Mouse (Mus musculus): ENCODE measurements at regions not wholly inside any gene's neighbourhood (a gene's known extent, or its start where the extent isn't known, plus 50 kb on each side); places are given as distances from the start of the nearest gene placed in this dataset.

DNA sequence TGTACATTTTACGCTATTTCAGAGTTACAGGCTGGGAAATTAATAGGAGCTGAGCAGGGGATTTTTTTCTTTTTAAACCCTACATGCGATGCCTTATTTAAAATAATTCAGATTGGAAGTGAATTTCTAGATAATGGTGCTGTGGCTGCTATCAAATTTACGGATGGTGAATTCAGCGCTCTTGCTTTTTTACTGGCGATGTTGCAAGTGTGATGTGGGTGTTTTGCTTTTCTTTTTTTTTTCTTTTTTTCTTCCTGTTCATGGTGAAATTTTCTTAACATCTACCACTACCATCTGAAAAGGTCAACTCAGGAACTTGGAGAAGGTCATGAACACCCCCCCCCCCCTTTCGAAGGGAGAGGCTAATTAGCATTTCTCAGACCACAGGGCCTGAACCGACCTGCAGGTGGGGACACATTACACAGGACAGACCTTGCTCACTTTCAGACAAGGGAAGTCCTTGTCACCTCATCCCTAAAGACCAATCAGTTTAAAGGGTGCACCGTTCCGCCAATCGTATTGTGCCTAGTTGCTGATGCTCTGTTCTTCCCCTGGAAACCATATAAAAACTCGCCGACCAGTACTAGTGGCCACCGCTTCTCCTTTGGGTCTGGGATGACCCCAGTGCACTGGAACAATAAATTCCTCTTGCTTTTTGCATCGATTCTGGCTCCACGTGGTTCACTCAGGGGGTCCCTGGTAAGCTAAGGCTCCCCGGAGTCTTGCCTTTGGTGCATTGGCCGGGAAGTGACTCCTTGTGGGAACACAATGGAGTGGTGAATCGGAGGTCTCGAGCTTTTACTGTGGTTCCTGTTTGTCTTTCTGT is 95.0 kb upstream of the Fbxo11 start:
- H3K27ac ChIP-seq (ENCODE audit: insufficient read depth, low read depth, low read length): no peak overlapping the region
- H3K27me3 ChIP-seq (ENCODE audit: control insufficient read depth, insufficient read depth, low read length): no peaks in the 10 kb centered on the region
- no peaks in the 10 kb centered on the region for H3K36me3 ChIP-seq (ENCODE audit: control insufficient read depth, insufficient read depth, low read length)
- 67% methylated on average over 19 of the region's 19 CpGs for WGBS
- no peak overlapping the region for H3K4me3 ChIP-seq (ENCODE audit: low read depth, low read length)
- TF ChIP-seq POLR2A (IDR thresholded peaks at IDR 0.05; ENCODE audit: low read depth, low read length): no peak
- no peak for TF ChIP-seq CTCF (IDR thresholded peaks at IDR 0.05; ENCODE audit: extremely low read depth, insufficient read length, insufficient replicate concordance, low read depth, low read length)
- H3K4me1 ChIP-seq (ENCODE audit: control insufficient read depth, insufficient read depth, insufficient read length, low read length): no peaks in the 10 kb centered on the region

DNA sequence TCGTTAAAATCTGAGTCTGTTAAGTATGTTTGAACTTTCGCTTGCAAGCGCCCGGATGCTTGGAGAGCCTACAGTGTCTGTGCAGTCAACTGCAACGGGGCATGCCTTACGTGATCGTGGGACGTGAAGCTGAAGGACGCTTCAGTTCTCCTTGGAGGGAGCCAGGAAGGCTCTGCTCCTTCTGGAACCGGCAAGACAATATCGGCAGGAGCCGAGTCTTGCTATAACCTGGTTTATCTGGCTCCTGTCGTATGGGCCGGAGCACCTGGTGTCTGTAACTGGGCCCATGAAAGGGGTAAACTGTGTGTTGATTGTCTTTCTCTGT is 95.5 kb upstream of the Fbxo11 start:
- Histone ChIP-seq H3K36me3 (ENCODE audit: control insufficient read depth, insufficient read depth, low read length) (no peaks in the 10 kb centered on the region), H3K27me3 (ENCODE audit: control insufficient read depth, insufficient read depth, low read length) (no peaks in the 10 kb centered on the region), H3K4me3 (ENCODE audit: low read depth, low read length) (no peak overlapping the region), H3K27ac (ENCODE audit: insufficient read depth, low read depth, low read length) (no peak overlapping the region), H3K4me1 (ENCODE audit: control insufficient read depth, insufficient read depth, insufficient read length, low read length) (no peaks in the 10 kb centered on the region)
- 78% methylated on average over 14 of the region's 14 CpGs for WGBS
- no peak for TF ChIP-seq POLR2A (IDR thresholded peaks at IDR 0.05; ENCODE audit: low read depth, low read length)

DNA sequence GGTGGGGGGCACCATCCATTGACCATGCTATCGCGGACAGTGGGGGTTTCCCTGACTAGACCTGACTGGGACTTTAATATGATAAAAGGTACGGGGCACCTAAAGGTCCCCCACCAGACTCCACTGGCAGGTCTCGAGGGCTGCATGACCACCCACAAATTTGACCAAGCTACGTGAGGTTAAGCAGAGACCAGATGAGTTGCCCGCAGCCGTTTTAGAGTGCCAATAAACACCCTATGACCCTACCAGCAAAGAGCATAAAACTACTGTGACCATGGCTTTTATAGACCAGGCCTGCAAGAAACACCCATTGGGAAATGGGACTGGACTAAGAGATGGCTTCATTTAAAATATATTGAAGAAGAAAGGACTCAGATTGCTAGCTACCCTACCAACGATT is 96.7 kb upstream of the Fbxo11 start:
- WGBS: 96% methylated on average over 8 of the region's 8 CpGs
- no peak for TF ChIP-seq CTCF (IDR thresholded peaks at IDR 0.05; ENCODE audit: extremely low read depth, insufficient read length, insufficient replicate concordance, low read depth, low read length)
- TF ChIP-seq POLR2A (IDR thresholded peaks at IDR 0.05; ENCODE audit: low read depth, low read length): no peak
- Histone ChIP-seq H3K27ac (ENCODE audit: insufficient read depth, low read depth, low read length) (no peak overlapping the region), H3K36me3 (ENCODE audit: control insufficient read depth, insufficient read depth, low read length) (no peaks in the 10 kb centered on the region), H3K27me3 (ENCODE audit: control insufficient read depth, insufficient read depth, low read length) (no peaks in the 10 kb centered on the region), H3K4me3 (ENCODE audit: low read depth, low read length) (no peak overlapping the region), H3K4me1 (ENCODE audit: control insufficient read depth, insufficient read depth, insufficient read length, low read length) (no peaks in the 10 kb centered on the region)

DNA sequence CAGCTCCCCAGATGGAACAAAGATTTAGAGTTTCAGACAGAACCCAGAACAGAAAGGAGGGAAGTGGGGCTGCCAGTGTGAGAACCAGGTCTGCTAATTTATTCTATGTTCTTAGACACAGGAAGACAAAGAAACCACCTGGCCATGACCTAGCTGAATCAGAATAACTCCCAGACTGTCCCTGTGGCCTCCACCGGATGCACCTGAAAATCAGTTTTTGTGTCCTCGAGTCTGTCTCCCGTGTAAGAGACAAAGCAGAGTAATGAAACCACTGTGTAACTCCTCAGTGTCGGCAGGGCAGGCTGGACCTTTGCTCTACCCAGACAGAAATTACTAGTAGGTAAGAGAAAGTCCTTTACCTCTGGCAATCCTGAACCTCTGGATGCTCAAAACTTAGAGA is 99.7 kb upstream of the Fbxo11 start:
- WGBS: 75% methylated on average over 4 of the region's 4 CpGs
- H3K27me3 ChIP-seq (ENCODE audit: control insufficient read depth, insufficient read depth, low read length): no peaks in the 10 kb centered on the region
- no peak overlapping the region for H3K27ac ChIP-seq (ENCODE audit: insufficient read depth, low read depth, low read length)
- H3K4me1 ChIP-seq (ENCODE audit: control insufficient read depth, insufficient read depth, insufficient read length, low read length): no peaks in the 10 kb centered on the region
- no peaks in the 10 kb centered on the region for H3K36me3 ChIP-seq (ENCODE audit: control insufficient read depth, insufficient read depth, low read length)
- no peak overlapping the region for H3K4me3 ChIP-seq (ENCODE audit: low read depth, low read length)
- TF ChIP-seq CTCF (IDR thresholded peaks at IDR 0.05; ENCODE audit: extremely low read depth, insufficient read length, insufficient replicate concordance, low read depth, low read length) (no peak), POLR2A (IDR thresholded peaks at IDR 0.05; ENCODE audit: low read depth, low read length) (no peak)

DNA sequence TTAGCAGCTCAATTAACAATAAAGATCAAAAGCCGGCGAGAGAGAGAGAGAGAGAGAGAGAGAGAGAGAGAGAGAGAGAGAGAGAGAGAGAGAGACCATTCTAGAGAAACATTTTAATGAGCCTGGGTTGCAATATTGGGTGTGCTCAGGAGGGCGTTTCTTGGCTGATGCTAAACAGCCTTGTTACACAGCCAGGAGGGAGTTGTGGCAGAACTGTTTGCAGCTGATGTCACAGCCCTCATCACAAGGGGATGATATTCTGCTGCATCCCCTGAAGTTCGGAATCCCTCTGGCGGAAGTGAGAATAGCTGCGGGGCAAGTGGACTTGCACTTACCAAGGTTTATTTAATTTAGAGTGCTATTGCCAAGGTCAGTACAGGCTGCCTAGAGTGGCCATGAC is 100.7 kb upstream of the Fbxo11 start:
- Histone ChIP-seq H3K27ac (ENCODE audit: insufficient read depth, low read depth, low read length) (no peak overlapping the region), H3K36me3 (ENCODE audit: control insufficient read depth, insufficient read depth, low read length) (no peaks in the 10 kb centered on the region), H3K4me3 (ENCODE audit: low read depth, low read length) (no peak overlapping the region), H3K4me1 (ENCODE audit: control insufficient read depth, insufficient read depth, insufficient read length, low read length) (no peaks in the 10 kb centered on the region), H3K27me3 (ENCODE audit: control insufficient read depth, insufficient read depth, low read length) (no peaks in the 10 kb centered on the region)
- TF ChIP-seq POLR2A (IDR thresholded peaks at IDR 0.05; ENCODE audit: low read depth, low read length) (no peak), CTCF (IDR thresholded peaks at IDR 0.05; ENCODE audit: extremely low read depth, insufficient read length, insufficient replicate concordance, low read depth, low read length) (no peak)
- WGBS: 83% methylated on average over 6 of the region's 6 CpGs

DNA sequence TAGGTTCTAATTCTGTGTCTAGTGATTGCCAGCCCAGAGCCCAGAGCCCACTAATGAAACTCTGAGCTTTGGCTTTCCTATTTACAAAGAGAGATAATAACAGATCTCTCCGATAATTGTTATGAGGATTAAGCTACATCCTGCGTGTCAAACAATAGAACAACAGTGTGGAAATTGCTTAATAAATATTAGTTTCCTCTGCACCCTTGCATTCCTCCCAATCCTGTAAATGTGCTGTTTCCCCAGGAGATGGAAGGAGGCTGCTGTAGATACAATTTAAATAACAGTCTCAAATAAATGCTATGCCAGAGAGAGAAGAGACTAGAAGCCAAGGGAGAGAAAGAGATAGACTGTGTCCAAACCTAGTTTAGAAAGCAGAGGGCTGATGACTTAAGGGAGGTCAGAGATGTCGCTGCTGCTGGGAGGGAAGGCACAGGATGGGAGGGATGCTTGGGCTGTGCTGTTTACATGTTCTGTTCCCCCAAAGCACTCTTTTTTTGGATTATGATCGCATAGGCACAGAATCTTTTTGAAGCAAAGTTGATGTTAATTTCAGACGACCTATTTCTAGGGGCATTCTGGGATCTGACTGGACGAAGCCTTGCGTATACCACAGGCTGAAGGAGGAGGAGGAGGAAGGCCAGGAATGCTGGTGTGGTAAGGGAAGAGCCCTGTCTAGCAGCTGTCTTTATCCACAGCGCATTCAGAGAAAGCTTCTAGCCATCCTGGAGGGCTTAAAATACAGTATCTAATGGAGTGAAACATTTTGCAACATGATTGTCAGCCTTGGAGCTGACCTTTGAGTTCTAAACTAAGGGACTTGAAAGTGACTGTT is 103.4 kb upstream of the Fbxo11 start:
- H3K4me3 ChIP-seq (ENCODE audit: low read depth, low read length): no peak overlapping the region
- 63% methylated on average over 8 of the region's 8 CpGs for WGBS
- TF ChIP-seq POLR2A (IDR thresholded peaks at IDR 0.05; ENCODE audit: low read depth, low read length) (no peak), CTCF (IDR thresholded peaks at IDR 0.05; ENCODE audit: extremely low read depth, insufficient read length, insufficient replicate concordance, low read depth, low read length) (no peak)
- H3K36me3 ChIP-seq (ENCODE audit: control insufficient read depth, insufficient read depth, low read length): no peaks in the 10 kb centered on the region
- H3K27ac ChIP-seq (ENCODE audit: insufficient read depth, low read depth, low read length): no peak overlapping the region
- no peaks in the 10 kb centered on the region for H3K27me3 ChIP-seq (ENCODE audit: control insufficient read depth, insufficient read depth, low read length)
- H3K4me1 ChIP-seq (ENCODE audit: control insufficient read depth, insufficient read depth, insufficient read length, low read length): no peaks in the 10 kb centered on the region

DNA sequence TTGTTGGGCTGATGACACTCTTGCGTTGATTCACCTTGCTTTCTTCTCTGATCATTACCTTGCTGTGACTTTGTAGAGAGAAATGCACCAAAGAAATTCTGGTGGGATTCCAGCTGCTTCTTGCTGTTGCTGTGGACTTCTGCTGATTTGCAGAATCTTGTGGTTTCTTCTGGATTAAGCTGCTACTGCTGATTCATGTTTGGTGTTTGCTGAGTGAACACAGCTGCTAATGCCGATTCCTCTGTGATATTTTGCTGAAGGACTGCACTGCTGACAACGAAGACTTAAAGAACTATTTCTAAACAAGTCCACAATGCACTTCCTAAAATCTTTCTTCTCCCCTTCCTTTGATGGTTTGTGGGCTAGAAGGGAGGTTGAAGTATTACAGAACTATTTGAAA is 106.5 kb upstream of the Fbxo11 start:
- no peak overlapping the region for H3K27ac ChIP-seq (ENCODE audit: insufficient read depth, low read depth, low read length)
- no peak overlapping the region for H3K4me3 ChIP-seq (ENCODE audit: low read depth, low read length)
- TF ChIP-seq POLR2A (IDR thresholded peaks at IDR 0.05; ENCODE audit: low read depth, low read length): no peak
- TF ChIP-seq CTCF (IDR thresholded peaks at IDR 0.05; ENCODE audit: extremely low read depth, insufficient read length, insufficient replicate concordance, low read depth, low read length): no peak
- H3K4me1 ChIP-seq (ENCODE audit: control insufficient read depth, insufficient read depth, insufficient read length, low read length): no peaks in the 10 kb centered on the region
- no peaks in the 10 kb centered on the region for H3K36me3 ChIP-seq (ENCODE audit: control insufficient read depth, insufficient read depth, low read length)
- 70% methylated on average over 3 of the region's 3 CpGs for WGBS
- no peaks in the 10 kb centered on the region for H3K27me3 ChIP-seq (ENCODE audit: control insufficient read depth, insufficient read depth, low read length)

Data from small intestine, adult 2 months (tissue).